Mouse (Mus musculus) left cerebral cortex, postnatal 25 days (tissue): ENCODE measurements at regions not wholly inside any gene's neighbourhood (a gene's known extent, or its start where the extent isn't known, plus 50 kb on each side); places are given as distances from the start of the nearest gene placed in this dataset.

Experiments
- DNase-seq, 2 experiments: peaks; one replicate each; pipeline ENCODE4 v3.0.0; 2022; ENCODE audit warnings: low spot score in 2 of 2, mixed read lengths in 1 of 2
- intact Hi-C: fragments of 180-260 bp; cut with DNase I; formaldehyde crosslinking; loops from one replicate; pipeline ENCODE4 v1.15.1; 2025

- no peak for DNase-seq
- intact Hi-C loops: no loop called here
Measured at GRCm38 (mm10) chr3:41265399-41265798, 182.6 kb upstream of the Pgrmc2 start.

DNA sequence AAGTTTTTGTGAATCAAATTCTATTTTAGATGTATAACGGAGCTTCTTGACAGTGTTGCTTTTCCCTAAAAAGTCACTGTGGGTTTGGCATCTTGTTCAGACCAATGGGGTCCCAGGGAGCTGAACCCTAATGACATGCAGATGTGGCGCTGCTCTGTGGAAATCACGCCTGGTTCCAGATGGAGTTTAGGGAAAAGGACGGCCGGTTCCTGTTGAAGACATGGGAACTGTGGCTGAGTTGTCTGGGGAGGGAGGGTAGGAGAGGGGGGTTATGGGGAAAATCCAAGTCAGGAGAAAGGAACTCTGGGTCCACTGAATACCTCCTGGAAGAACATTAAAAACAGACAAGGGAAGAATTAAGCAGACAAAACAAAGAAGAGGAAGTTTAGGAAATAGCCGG lies 175.4 kb upstream of the Pgrmc2 start:
- intact Hi-C loops: no loop called here
- no peak for DNase-seq

- no peak for DNase-seq
- intact Hi-C loops: no loop called here
Measured at GRCm38 (mm10) chr3:41244960-41245359, 162.1 kb upstream of the Pgrmc2 start.

- intact Hi-C loops: no loop called here
- DNase-seq: no peak
Measured at GRCm38 (mm10) chr3:41241856-41242552, 159.2 kb upstream of the Pgrmc2 start.

DNA sequence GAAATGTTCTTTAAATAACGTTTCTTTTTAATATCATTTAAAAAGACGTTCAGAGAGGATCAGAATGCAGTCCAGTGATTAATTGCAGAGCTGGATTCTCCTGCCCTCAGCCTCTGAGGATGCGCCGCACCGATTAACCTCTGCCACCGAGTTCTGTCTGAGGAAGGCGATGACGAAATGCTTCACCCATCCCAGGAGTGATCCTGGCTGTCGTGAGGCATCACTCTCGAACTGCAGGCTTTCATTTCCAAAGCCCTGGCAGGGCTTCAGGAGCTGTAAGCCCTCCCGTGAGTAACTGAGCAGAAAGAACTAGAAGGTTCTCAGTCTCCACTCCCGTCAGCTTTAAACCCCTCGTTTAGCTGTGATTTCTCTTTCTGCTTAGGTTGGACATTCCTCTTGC lies 157.0 kb upstream of the Pgrmc2 start:
- intact Hi-C loops: no loop called here
- no peak for DNase-seq

DNA sequence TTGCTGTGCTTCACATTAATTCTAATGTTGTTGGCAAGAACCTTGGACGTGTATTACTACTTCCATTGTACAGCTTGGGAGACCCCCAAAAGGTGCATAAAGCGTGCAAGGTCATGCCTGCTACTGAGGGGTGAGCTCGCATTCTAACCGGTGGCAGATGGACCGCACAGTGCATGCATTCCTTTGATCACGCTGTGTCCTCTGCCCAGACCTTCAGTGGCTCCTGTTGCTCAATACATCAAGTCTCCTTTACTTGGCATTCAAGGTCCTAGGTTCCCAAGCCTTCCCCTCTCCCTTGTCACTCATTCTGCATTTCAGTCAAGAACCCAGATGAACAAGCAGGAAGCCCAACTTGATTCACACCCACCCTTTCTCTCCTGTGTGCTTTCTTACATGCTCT lies 156.4 kb upstream of the Pgrmc2 start:
- intact Hi-C loops: no loop called here
- no peak for DNase-seq

- intact Hi-C loops: no loop called here
- DNase-seq: no peak
Measured at GRCm38 (mm10) chr3:41238046-41238445, 155.2 kb upstream of the Pgrmc2 start.

DNA sequence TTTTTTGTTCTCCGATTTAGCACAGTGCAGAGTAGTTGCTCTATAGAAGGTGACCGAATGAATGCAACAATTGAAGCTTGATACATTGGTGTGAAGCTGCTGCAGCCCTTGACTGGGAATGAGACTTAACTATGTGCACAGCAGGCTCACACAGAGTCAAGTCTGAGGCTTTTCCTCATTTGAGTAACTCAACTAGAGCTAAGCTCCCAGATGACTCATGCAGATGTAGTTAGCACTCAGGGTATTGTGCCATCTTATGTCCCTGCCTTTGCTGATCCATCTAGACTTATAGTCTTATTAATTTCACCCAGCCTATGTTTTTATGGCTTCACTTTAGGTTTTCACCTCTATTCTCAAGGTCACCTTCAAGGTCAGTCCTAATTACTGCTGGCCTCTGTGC lies 152.8 kb upstream of the Pgrmc2 start:
- peak in 1 of 2 experiments; percentile 5 for DNase-seq
- intact Hi-C loops: no loop called here

DNA sequence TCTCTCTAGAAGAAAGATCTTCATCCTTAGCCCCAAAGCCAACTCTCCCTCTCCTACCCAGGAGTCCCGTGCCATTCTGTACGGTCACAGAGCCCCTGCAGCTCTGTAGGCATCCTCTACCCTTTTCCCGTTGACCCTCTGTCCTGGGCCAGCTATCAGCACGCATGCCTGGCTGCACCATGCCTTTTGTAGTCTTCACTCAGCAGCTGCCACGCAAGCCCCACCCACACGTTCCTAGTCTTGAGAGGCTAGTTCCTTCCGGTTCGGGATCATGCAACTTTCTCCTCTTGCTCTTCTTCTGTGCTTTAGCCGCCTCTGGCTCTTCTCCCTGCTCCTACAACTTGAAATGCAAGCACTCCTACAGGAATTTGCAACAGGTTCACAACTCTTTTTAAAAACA lies 152.1 kb upstream of the Pgrmc2 start:
- intact Hi-C loops: no loop called here
- no peak for DNase-seq

- intact Hi-C loops: no loop called here
Measured at GRCm38 (mm10) chr3:41234191-41234590, 151.3 kb upstream of the Pgrmc2 start.

GRCm38 (mm10) chr3:41233439-41233838 lies 150.6 kb upstream of the Pgrmc2 start:
- intact Hi-C loops: no loop called here
- no peak for DNase-seq

More at GRCm38 (mm10) chr3:41234191-41234590, 151.3 kb upstream of the Pgrmc2 start:
- no peak for DNase-seq

DNA sequence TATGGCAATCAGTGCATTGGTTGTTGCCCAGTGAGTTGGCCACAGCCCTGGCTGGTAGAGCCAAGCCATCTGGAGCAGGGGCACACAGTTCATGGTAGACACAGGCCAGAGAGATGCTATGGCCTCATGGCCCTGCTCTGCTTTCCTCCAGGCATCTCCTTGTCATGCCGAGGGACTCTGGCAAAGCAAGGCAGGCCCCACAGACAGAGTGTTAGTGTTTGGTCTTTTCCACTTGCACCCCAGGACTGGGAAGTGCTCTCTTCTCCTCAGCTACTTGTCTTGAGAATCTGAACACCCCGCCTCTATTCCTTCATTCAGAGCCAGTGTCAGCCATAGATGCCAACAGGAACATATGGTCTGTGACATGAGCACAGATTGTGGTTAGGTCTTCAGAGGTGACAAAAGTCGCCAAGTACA lies 148.1 kb upstream of the Pgrmc2 start:
- intact Hi-C loops: no loop called here
- no peak for DNase-seq

- intact Hi-C loops: loop anchor here (2.0 kb wide), 1 partner anchor 335 kb away; no protein-coding TSS in a partner anchor
- DNase-seq: no peak
Measured at GRCm38 (mm10) chr3:41229493-41229892, 146.6 kb upstream of the Pgrmc2 start.

GRCm38 (mm10) chr3:41228536-41228935 lies 145.7 kb upstream of the Pgrmc2 start:
- DNase-seq: peak; percentile 39 to 72
- intact Hi-C loops: loop anchor here (2.0 kb wide), 1 partner anchor 336 kb away; no protein-coding TSS in a partner anchor

DNA sequence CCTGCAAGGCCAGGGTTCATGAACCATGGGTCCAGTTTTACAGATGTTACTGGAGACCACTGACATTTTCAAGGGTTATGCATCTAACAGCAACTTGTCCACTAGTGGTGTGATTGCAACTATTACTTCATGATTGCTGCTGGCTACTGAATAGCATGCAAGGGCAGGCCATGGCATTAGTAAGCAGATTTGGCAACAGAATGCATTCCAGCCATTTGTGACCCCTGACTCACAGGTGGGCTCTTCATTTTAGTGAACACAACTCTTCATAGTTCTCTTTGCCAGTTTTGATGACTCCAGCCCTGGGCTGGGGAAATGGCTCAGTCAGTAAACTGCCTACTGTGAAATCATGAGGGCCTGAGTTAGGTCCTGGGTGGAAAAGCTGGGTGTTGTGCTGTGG lies 137.9 kb upstream of the Pgrmc2 start:
- no peak for DNase-seq
- intact Hi-C loops: no loop called here

- intact Hi-C loops: no loop called here
- no peak for DNase-seq
Measured at GRCm38 (mm10) chr3:41217770-41218169, 134.9 kb upstream of the Pgrmc2 start.

DNA sequence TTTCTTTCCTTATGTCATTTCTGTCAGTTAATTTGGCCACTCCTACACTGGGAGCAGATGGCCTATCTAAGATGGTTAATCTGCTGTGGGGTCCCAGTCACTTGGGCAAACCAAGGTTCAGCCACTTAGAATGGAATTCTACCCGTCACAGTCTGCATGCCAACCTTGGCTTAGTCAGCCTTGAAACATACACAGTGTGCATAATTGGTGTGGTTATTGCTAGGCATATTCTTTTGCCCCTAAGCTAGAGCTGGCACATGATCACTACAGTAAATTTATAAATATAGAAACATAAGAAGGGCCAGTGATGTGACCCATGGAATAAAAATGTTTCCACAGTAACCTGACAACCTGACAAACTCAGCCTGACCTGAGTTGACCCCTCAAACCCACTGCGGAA lies 130.7 kb upstream of the Pgrmc2 start:
- intact Hi-C loops: no loop called here
- DNase-seq: no peak

GRCm38 (mm10) chr3:41210333-41210732 lies 127.5 kb upstream of the Pgrmc2 start:
- intact Hi-C loops: no loop called here
- DNase-seq: no peak

DNA sequence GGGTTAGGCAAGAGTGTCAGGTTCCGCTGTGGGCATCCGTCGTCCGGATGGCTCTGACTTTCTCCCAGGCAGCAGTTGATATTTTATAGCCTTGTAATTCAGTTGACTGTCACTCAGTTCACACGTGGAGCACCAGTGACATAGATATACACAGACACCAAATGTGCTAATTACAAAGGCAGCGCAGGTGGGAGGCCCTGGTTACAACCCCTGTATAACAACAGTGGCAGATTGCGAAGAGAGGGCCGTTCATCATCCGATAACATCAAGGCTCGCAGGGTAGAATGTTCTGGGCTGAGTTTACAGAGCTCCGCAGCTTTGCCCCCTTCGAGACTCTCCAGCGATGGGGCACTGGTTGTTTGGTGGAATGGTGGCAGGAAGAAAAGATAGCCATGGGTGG lies 120.0 kb upstream of the Pgrmc2 start:
- intact Hi-C loops: no loop called here
- DNase-seq: no peak

DNA sequence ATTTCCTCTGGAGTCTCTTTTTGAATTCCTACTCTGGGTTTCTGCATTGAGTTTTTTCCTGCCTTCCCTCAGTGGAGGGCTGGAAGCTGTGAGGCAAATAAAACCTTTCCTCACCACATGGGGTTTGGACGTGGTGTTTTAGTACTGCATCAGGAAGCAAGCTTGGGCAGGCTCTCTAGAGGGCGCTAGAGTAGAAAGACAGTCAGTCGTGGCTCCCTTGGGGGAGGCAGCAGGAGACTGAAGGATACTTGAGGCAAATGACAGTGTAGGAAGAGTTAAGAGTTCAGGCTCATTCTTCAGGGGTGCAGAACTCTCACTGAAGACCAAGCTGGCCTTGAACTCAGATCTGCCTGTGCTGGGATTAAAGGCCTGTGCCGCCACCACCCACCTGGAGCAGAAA lies 118.9 kb upstream of the Pgrmc2 start:
- no peak for DNase-seq
- intact Hi-C loops: no loop called here

- no peak for DNase-seq
- intact Hi-C loops: no loop called here
Measured at GRCm38 (mm10) chr3:41200026-41200425, 117.2 kb upstream of the Pgrmc2 start.
